Mouse (Mus musculus): ENCODE results near the gene Plin2. TPM values are rescaled to one million over a fixed set of nuclear protein-coding genes. Genes with fewer than 3 reads are reported as not detected.
"Not testable (repeated sequence)": the region's sequence is repeated elsewhere in the genome, so short reads cannot be mapped to it uniquely, and the experiment has no call there.

Plin2 gene
- total RNA-seq, 2 experiments from 2014 or later, result 56.6 to 69.7 TPM

- intact Hi-C loops (cut with DNase I; ENCODE audit: low total_unique reads), result no loop called here
- DNase-seq, result no peak
Observed at GRCm38 (mm10) chr4:86685231-86686008, 15.6 kb upstream of the Plin2 start.

GRCm38 (mm10) chr4:86684806-86685205 lies 14.9 kb upstream of the Plin2 start:
- no peak for DNase-seq
- intact Hi-C loops (cut with DNase I; ENCODE audit: low total_unique reads), result no loop called here

GRCm38 (mm10) chr4:86683746-86684145 lies 13.9 kb upstream of the Plin2 start:
- intact Hi-C loops (cut with DNase I; ENCODE audit: low total_unique reads), result no loop called here
- DNase-seq, result no peak

GRCm38 (mm10) chr4:86683280-86683679 lies 13.4 kb upstream of the Plin2 start:
- intact Hi-C loops (cut with DNase I; ENCODE audit: low total_unique reads), result no loop called here
- no peak for DNase-seq

GRCm38 (mm10) chr4:86681846-86682245 lies 12.0 kb upstream of the Plin2 start:
- no peak for DNase-seq
- intact Hi-C loops (cut with DNase I; ENCODE audit: low total_unique reads), result no loop called here

GRCm38 (mm10) chr4:86681421-86681820 lies 11.6 kb upstream of the Plin2 start:
- no peak for DNase-seq
- intact Hi-C loops (cut with DNase I; ENCODE audit: low total_unique reads), result no loop called here

GRCm38 (mm10) chr4:86679686-86680085 lies 9.8 kb upstream of the Plin2 start:
- DNase-seq, result no peak
- intact Hi-C loops (cut with DNase I; ENCODE audit: low total_unique reads), result no loop called here

- intact Hi-C loops (cut with DNase I; ENCODE audit: low total_unique reads), result no loop called here
- no peak for DNase-seq
Observed at GRCm38 (mm10) chr4:86676756-86677155, 6.9 kb upstream of the Plin2 start.

- DNase-seq; intact Hi-C loops (cut with DNase I; ENCODE audit: low total_unique reads): not testable (repeated sequence)
Observed at GRCm38 (mm10) chr4:86674739-86675138, 4.9 kb upstream of the Plin2 start.

- intact Hi-C loops (cut with DNase I; ENCODE audit: low total_unique reads), result not testable (repeated sequence)
Observed at GRCm38 (mm10) chr4:86674150-86674549, 4.3 kb upstream of the Plin2 start.

GRCm38 (mm10) chr4:86672450-86672849 lies 2.6 kb upstream of the Plin2 start:
- no peak for DNase-seq
- intact Hi-C loops (cut with DNase I; ENCODE audit: low total_unique reads), result no loop called here

More at GRCm38 (mm10) chr4:86674150-86674549, 4.3 kb upstream of the Plin2 start:
- not testable (repeated sequence) for DNase-seq

GRCm38 (mm10) chr4:86671803-86672202 lies 1.9 kb upstream of the Plin2 start:
- no peak for DNase-seq
- intact Hi-C loops (cut with DNase I; ENCODE audit: low total_unique reads), result no loop called here

- no peak for DNase-seq
- intact Hi-C loops (cut with DNase I; ENCODE audit: low total_unique reads), result no loop called here
Observed at GRCm38 (mm10) chr4:86670582-86671306, 884 bp upstream of the Plin2 start.

GRCm38 (mm10) chr4:86669241-86669753 lies 563 bp downstream of the Plin2 start:
- intact Hi-C loops (cut with DNase I; ENCODE audit: low total_unique reads), result not testable (repeated sequence)

GRCm38 (mm10) chr4:86668290-86669000 lies 1.4 kb downstream of the Plin2 start:
- no peak for DNase-seq
- intact Hi-C loops (cut with DNase I; ENCODE audit: low total_unique reads), result no loop called here

More at GRCm38 (mm10) chr4:86669241-86669753, 563 bp downstream of the Plin2 start:
- not testable (repeated sequence) for DNase-seq

GRCm38 (mm10) chr4:86665596-86665995 lies 4.3 kb downstream of the Plin2 start:
- intact Hi-C loops (cut with DNase I; ENCODE audit: low total_unique reads), result no loop called here
- no peak for DNase-seq

GRCm38 (mm10) chr4:86663919-86664318 lies 5.9 kb downstream of the Plin2 start:
- DNase-seq, result no peak
- intact Hi-C loops (cut with DNase I; ENCODE audit: low total_unique reads), result no loop called here

GRCm38 (mm10) chr4:86657176-86657575 lies 12.7 kb downstream of the Plin2 start:
- intact Hi-C loops (cut with DNase I; ENCODE audit: low total_unique reads), result loop anchor here (2.0 kb wide), 1 partner anchor 30 kb away; no protein-coding TSS in a partner anchor
- DNase-seq, result peak; percentile 64

- not testable (repeated sequence) for DNase-seq
- intact Hi-C loops (cut with DNase I; ENCODE audit: low total_unique reads), result loop anchor here (2.0 kb wide), 1 partner anchor 30 kb away; no protein-coding TSS in a partner anchor
Observed at GRCm38 (mm10) chr4:86656410-86656809, 13.4 kb downstream of the Plin2 start.
